ENCODE assay signal across 18 mouse cellular contexts in genomic region chr16:38425799-38426198, GRCm38 (mm10). TPM values are rescaled to one million over a fixed set of nuclear protein-coding genes. Genes with fewer than 3 reads are reported as not detected.
"Had no signal": no experiment of that assay in that cellular context is flagged by ENCODE, and none has a peak within 500 bp of the region (broad histone marks: within the 10 kb centered on the region; RNA-seq: fewer than 3 reads in every experiment).

No protein-coding gene starts in this region.

- H3K27me3 ChIP-seq: neural tube, embryonic 12.5 days; neural tube, embryonic 13.5 days; neural tube, embryonic 15.5 days; stomach, embryonic 15.5 days had no signal

- H3K9me3 ChIP-seq: neural tube, embryonic 12.5 days; neural tube, embryonic 13.5 days; neural tube, embryonic 15.5 days; stomach, embryonic 15.5 days had no signal

- H3K9ac ChIP-seq: neural tube, embryonic 12.5 days; neural tube, embryonic 13.5 days; neural tube, embryonic 15.5 days; stomach, embryonic 15.5 days had no signal

- H3K4me3 ChIP-seq: neural tube, embryonic 12.5 days; neural tube, embryonic 13.5 days; neural tube, embryonic 15.5 days; stomach, embryonic 15.5 days had no signal

- H3K27ac ChIP-seq: neural tube, embryonic 12.5 days; neural tube, embryonic 13.5 days; neural tube, embryonic 15.5 days; stomach, embryonic 15.5 days; stomach, postnatal 0 days had no signal

- H3K4me2 ChIP-seq: neural tube, embryonic 12.5 days; neural tube, embryonic 13.5 days; neural tube, embryonic 15.5 days; stomach, embryonic 15.5 days had no signal

- DNase-seq: retina, postnatal 1 day; right cerebral cortex, adult 18-20 months; right cerebral cortex, postnatal 14 days; right cerebral cortex, postnatal 25 days; right cerebral cortex, postnatal 4 days; spleen, adult 18-20 months; thymus, adult 18-20 months; thymus, adult 2 months; thymus, postnatal 14 days; thymus, postnatal 25 days; thymus, postnatal 36 days; thymus, postnatal 4 days had no signal

- H3K4me1 ChIP-seq: neural tube, embryonic 12.5 days; neural tube, embryonic 13.5 days; neural tube, embryonic 15.5 days; stomach, embryonic 15.5 days had no signal

- H3K36me3 ChIP-seq: neural tube, embryonic 12.5 days; neural tube, embryonic 13.5 days; neural tube, embryonic 15.5 days; stomach, embryonic 15.5 days had no signal

RNA-seq across cellular contexts. Expression of gene Pla1a, which starts 7.1 kb away (rescaled TPM):
- polyA plus RNA-seq: stomach, embryonic 14.5 days had no signal
